Mouse (Mus musculus) Patski (cell line): ENCODE measurements around the gene Sirt6. TPM values are rescaled to one million over a fixed set of nuclear protein-coding genes. Genes with fewer than 3 reads are reported as not detected.

Experiments used
- ATAC-seq: fragments of 100-300 bp; one replicate; pipeline ENCODE4 v1.8.0; 2021
- CTCF ChIA-PET: fragments of 350-600 bp; sonication (Branson Sonifier 250); formaldehyde crosslinking; loops from one replicate; lab custom pipeline; 2022; ENCODE audit warnings: inconsistent platforms; lab: Charles Lee
- POLR2A ChIA-PET: fragments of 350-600 bp; sonication (Branson Sonifier 250); formaldehyde crosslinking; loops from one replicate; lab custom pipeline; 2022; ENCODE audit warnings: antibody characterized with exemption, inconsistent platforms; lab: Charles Lee
- DNase-seq: peaks from one replicate; pipeline ENCODE4 v3.0.0-alpha.2; 2011; ENCODE audit warnings: low read depth, low spot score
- H3K27me3 ChIP-seq: fragments of 371-371 bp; one replicate; pipeline ENCODE4 v1.5.1; 2021
- CTCF ChIP-seq: fragments of 100-300 bp; IDR thresholded peaks from one replicate; pipeline ENCODE4 v1.5.1; 2021
- in situ Hi-C: fragments of 300-500 bp; cut with MboI; formaldehyde crosslinking; loops from 3 replicates; pipeline ENCODE4 v1.11.1; 2018; ENCODE audit warnings: low pct_unique_long_range_greater_than_20kb, mixed read lengths
- polyA plus RNA-seq: library from polyadenylated mRNA; unstranded; gene quantifications from one replicate; pipeline ENCODE4 v1.2.3, GENCODE M21; 2021

The Sirt6 gene
- polyA plus RNA-seq, 1 experiment from 2014 or later, result 21.7 TPM

DNA sequence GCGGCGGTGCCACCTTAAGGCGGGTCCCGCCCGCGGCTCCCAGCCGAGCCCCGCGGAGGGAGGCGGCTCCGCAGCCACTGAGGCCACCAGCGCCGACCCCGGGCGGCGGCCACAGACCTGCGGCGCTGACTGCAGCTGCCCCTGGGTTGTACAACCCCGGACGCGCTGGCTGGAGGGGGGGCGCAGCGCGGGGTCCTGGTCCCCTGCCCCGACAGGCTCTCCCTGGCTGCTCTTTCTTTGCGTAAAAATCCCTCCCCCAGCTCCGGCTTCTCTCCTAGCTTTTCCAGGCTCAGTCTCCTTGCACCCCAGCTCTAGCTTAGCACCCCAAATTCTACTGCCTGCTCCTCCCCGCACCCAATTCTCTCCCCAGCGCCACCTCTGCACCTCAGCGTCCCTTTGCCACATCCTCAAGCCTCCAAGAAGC lies 52.4 kb downstream of the Sirt6 start:
- ChIA-PET CTCF (interaction anchor here (1.0 to 2.7 kb wide), 4 partner anchors 9 to 29 kb away, joined by 3 to 11 read pairs (median 4); no protein-coding TSS in a partner anchor), POLR2A (interaction anchor here (1.0 to 1.3 kb wide), 2 partner anchors 23 to 31 kb away, joined by 3 to 4 read pairs; no protein-coding TSS in a partner anchor)
- DNase-seq (no peak), ATAC-seq (no peak)
- in situ Hi-C loops, result no loop called here
- H3K27me3 ChIP-seq, result no peaks in the 10 kb centered on the region
- TF ChIP-seq CTCF, result no peak

DNA sequence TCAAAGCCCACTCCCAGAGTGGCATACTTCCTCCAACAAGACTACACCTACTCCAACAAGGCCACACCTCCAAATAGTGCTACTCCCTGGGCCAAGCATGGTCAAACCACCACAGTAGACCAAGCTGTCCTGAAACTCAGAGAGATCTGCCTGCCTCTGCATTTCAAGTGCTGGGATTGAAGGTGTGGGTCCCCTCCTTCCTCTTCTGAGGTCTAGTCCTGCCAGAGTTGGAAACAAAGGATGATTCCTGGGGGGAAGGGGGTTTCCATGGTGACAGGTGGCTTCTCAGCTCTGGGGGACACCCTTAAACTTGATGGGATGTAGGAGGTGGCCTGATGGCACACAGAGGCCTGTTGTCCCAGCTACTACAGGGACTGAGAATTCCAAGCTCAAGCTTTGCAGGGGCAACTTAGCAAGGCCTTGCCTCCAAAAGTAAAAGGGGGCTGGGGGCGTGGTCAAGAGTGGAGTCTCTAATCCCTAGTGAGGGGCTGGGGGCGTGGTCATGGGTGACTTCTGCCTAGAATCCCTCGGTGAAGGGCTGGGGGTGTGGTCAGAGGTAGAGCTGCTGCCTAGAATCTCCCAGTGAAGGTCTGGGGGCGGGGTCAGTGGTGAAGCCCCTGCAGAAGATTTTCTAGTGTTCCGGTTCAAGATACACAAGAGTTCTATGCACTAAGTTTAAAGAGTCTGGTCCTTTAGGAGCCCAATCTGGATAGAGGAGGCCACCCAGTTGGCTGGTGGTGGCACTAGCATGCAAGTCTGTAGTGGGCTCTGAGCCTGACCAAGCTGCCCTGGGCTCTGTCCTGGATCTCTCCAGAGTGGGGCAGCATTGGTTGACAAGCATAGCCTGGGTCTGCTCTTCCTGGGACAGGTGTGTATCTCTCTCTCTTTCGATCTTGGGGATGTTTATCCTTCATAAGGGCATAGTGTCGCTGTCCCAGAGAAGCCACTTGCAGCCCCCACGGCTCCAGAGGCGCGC lies 53.2 kb downstream of the Sirt6 start, which contains the start of gene Tle2:
Gene Tle2 (plus strand): TSS at position 481 of the 976 bp plus-strand sequence.
- POLR2A ChIA-PET, result interaction anchor here (0.7 to 1.3 kb wide), 3 partner anchors 22 to 30 kb away, joined by 3 to 4 read pairs (median 4); no protein-coding TSS in a partner anchor
- TF ChIP-seq CTCF, result no peak
- no peak for DNase-seq
- ATAC-seq, result no peak
- CTCF ChIA-PET, result interaction anchor here (0.8 to 2.7 kb wide), 7 partner anchors 9 to 56 kb away, joined by 3 to 11 read pairs (median 3); no protein-coding TSS in a partner anchor
- no peaks in the 10 kb centered on the region for H3K27me3 ChIP-seq
- in situ Hi-C loops, result no loop called here

DNA sequence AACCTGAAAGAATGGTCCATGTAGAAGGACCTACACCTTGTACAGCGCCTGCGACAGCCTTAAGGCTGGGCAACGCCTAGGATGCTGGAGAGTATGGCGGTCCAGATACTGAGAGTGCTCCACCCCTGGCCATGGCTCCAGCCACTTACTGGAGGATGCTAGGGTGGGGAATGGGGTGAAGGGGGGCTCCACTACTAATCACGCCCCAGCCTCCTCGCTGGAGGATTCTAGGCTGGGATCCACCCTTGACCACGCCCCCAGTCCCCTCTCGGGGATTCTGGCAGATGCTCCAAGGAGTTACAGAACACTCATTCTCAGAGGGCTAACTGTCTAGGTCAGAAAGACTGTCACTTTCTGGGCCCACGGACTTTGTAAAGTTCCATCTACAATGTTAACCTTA lies 54.6 kb downstream of the Sirt6 start:
- no peak for TF ChIP-seq CTCF
- POLR2A ChIA-PET, result interaction anchor here (1.7 to 3.3 kb wide), 2 partner anchors 9 to 12 kb away, joined by 4 to 24 read pairs; partner anchors contain the start of gene Aes
- in situ Hi-C loops, result no loop called here
- H3K27me3 ChIP-seq, result no peaks in the 10 kb centered on the region
- no peak for ATAC-seq
- CTCF ChIA-PET, result interaction anchor here (0.7 to 2.8 kb wide), 4 partner anchors 9 to 54 kb away, joined by 3 to 16 read pairs (median 4); partner anchors contain the start of gene BC025920
- no peak for DNase-seq

DNA sequence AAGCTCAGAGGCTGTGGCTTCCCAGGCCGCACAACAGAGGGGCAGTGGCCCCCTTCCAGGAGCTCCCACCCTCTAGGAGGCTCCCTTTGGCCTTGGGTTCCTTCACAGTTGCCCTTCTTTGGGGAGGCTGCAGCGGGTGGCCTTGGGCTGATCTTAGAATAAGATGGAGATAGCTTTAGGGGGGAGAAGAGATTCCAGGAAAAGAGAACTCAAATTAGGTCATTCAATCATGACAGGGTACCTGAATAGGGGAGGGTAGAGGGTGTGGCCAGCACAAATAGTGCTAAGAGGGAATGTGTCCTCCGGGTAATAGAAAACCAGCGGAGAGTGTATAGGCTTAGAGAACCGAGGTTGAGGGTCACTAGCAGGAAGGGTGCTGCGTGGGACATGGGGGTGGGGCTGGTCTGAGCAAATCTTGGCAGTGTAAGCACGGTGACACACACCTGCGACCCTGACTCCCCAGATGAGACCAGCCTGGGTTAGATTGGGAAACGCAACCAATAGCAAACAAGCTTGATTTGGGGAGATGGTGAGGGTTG lies 55.4 kb downstream of the Sirt6 start:
- ChIA-PET CTCF (interaction anchor here (0.9 to 3.6 kb wide), 4 partner anchors 10 to 33 kb away, joined by 3 to 22 read pairs (median 12); partner anchors contain the start of gene BC025920), POLR2A (interaction anchor here (1.7 to 3.3 kb wide), 3 partner anchors 8 to 25 kb away, joined by 4 to 24 read pairs (median 10); partner anchors contain the start of gene Aes)
- DNase-seq (no peak), ATAC-seq (no peak)
- in situ Hi-C loops, result no loop called here
- H3K27me3 ChIP-seq, result no peaks in the 10 kb centered on the region
- no peak for TF ChIP-seq CTCF

Other genes starting within 250 kb of the Sirt6 start
- 62.1 TPM for gene Fzr1, start 249.3 kb downstream of the Sirt6 start, polyA plus RNA-seq
- gene Dohh, start 243.4 kb downstream of the Sirt6 start, polyA plus RNA-seq, result 83.4 TPM
- gene Gm48551, start 243.3 kb downstream of the Sirt6 start, polyA plus RNA-seq, result 2.4 TPM
- 0.76 TPM for gene Gm48552, start 238.8 kb downstream of the Sirt6 start, polyA plus RNA-seq
- gene Smim24, start 234.7 kb downstream of the Sirt6 start, polyA plus RNA-seq, result 0.18 TPM
- 41.8 TPM for gene Nfic, start 172.2 kb downstream of the Sirt6 start, polyA plus RNA-seq
- 0.99 TPM for gene Celf5, start 145.1 kb downstream of the Sirt6 start, polyA plus RNA-seq
- 104 TPM for gene Ncln, start 131.4 kb downstream of the Sirt6 start, polyA plus RNA-seq
- 0.03 TPM for gene S1pr4, start 127.7 kb downstream of the Sirt6 start, polyA plus RNA-seq
- not detected for gene Gna15, start 103.6 kb downstream of the Sirt6 start, polyA plus RNA-seq
- gene Gna11, start 82.6 kb downstream of the Sirt6 start, polyA plus RNA-seq, result 76.2 TPM
- 1,239 TPM for gene Aes, start 68.3 kb downstream of the Sirt6 start, polyA plus RNA-seq
- gene Tle2, start 53.2 kb downstream of the Sirt6 start, polyA plus RNA-seq, result 46.4 TPM
- gene Tle6, start 26.7 kb downstream of the Sirt6 start, polyA plus RNA-seq, result 7.5 TPM
- gene BC025920, start 21.5 kb downstream of the Sirt6 start, polyA plus RNA-seq, result 1.1 TPM
- gene Ankrd24, start 743 bp upstream of the Sirt6 start, polyA plus RNA-seq, result 21.5 TPM
- gene Gm10778, start 21.3 kb upstream of the Sirt6 start, polyA plus RNA-seq, result 2.5 TPM
- gene Zfp433, start 77.0 kb upstream of the Sirt6 start, polyA plus RNA-seq, result 4.6 TPM
- 0.95 TPM for gene Gm3055, start 143.4 kb upstream of the Sirt6 start, polyA plus RNA-seq
- 2.6 TPM for gene Gm4767, start 184.4 kb upstream of the Sirt6 start, polyA plus RNA-seq
- gene Gm32687, start 236.1 kb upstream of the Sirt6 start, polyA plus RNA-seq, result not detected